Mouse (Mus musculus) hindbrain, embryonic 12.5 days (tissue): ENCODE results near the gene Pikfyve. TPM values are rescaled to one million over a fixed set of nuclear protein-coding genes. Genes with fewer than 3 reads are reported as not detected.

Experiments
- ATAC-seq: fragments of 200-750 bp; cut with Nextera tagmentation; 2 replicates; pipeline ENCODE4 v1.8.0; 2017; ENCODE audit warnings: moderate TSS enrichment; ENCODE audit not compliant: low FRiP score
- H3K27ac ChIP-seq: fragments of 300-500 bp; sonication (generic); 2 replicates; pipeline ENCODE4 v1.5.1; 2016; ENCODE audit warnings: mild to moderate bottlenecking
- H3K27me3 ChIP-seq: fragments of 300-500 bp; sonication (generic); 2 replicates; pipeline ENCODE4 v1.6.1; 2016; ENCODE audit warnings: mild to moderate bottlenecking
- H3K36me3 ChIP-seq: fragments of 300-500 bp; sonication (generic); 2 replicates; pipeline ENCODE4 v1.6.1; 2016; ENCODE audit warnings: mild to moderate bottlenecking
- H3K4me1 ChIP-seq: fragments of 300-500 bp; sonication (generic); 2 replicates; pipeline ENCODE4 v1.6.1; 2016
- H3K4me2 ChIP-seq: fragments of 300-500 bp; sonication (generic); replicated peaks from 2 replicates; pipeline ENCODE4 v1.6.1; 2016; ENCODE audit warnings: mild to moderate bottlenecking
- H3K4me3 ChIP-seq: fragments of 300-500 bp; sonication (generic); 2 replicates; pipeline ENCODE4 v1.5.1; 2016; ENCODE audit warnings: mild to moderate bottlenecking
- H3K9ac ChIP-seq: fragments of 300-500 bp; sonication (generic); 2 replicates; pipeline ENCODE4 v1.6.1; 2016; ENCODE audit warnings: mild to moderate bottlenecking, moderate library complexity
- H3K9me3 ChIP-seq: fragments of 300-500 bp; sonication (generic); replicated peaks from 2 replicates; pipeline ENCODE4 v1.6.1; 2016; ENCODE audit warnings: mild to moderate bottlenecking
- WGBS: fragments of 180-500 bp; shearing (Covaris S2); methylation state at CpG from one replicate; pipeline ENCODE4 v1.1.7; 2016; 5-methylcytosine and 5-hydroxymethylcytosine counted together
- polyA plus RNA-seq: library from polyadenylated mRNA; unstranded; fragments of >200 nt; fragmentation: Nextera tagmentation; extraction: Ambion mirVana; gene quantifications from 2 replicates; pipeline ENCODE4 v1.2.1, GENCODE M21; 2016

Pikfyve gene
- 18.9 and 20.2 TPM in 2 replicates for polyA plus RNA-seq

- Histone ChIP-seq H3K4me1 (peaks cover 17% of the 10 kb centered on the region), H3K4me2 (peak within 1 kb of the TSS; percentile 78), H3K4me3 (peak within 1 kb of the TSS; percentile 90), H3K27ac (peak within 1 kb of the TSS; percentile 90), H3K36me3 (no peaks in the 10 kb centered on the region), H3K9ac (peak within 1 kb of the TSS; percentile 94), H3K9me3 (no peaks in the 10 kb centered on the region), H3K27me3 (no peaks in the 10 kb centered on the region)
- ATAC-seq = peak; percentile 100
- under 1% methylated on average over 63 of the region's 71 CpGs for WGBS
Observed at GRCm38 (mm10) chr1:65186287-65187073, at the start of gene Pikfyve, which contains the start of gene Idh1. TSS of gene Pikfyve (plus strand) at chr1:65186683. TSS of gene Idh1 (minus strand) at chr1:65186500.

- no peak for ATAC-seq
- Histone ChIP-seq H3K4me1 (no peaks in the 10 kb centered on the region), H3K27me3 (no peaks in the 10 kb centered on the region), H3K36me3 (no peaks in the 10 kb centered on the region), H3K9ac (no peak overlapping the region), H3K27ac (no peak overlapping the region), H3K9me3 (no peaks in the 10 kb centered on the region), H3K4me2 (no peak overlapping the region), H3K4me3 (no peak overlapping the region)
- WGBS = 85% methylated on average over 6 of the region's 6 CpGs
Observed at GRCm38 (mm10) chr1:65137560-65137959, 48.9 kb upstream of the Pikfyve start.

DNA sequence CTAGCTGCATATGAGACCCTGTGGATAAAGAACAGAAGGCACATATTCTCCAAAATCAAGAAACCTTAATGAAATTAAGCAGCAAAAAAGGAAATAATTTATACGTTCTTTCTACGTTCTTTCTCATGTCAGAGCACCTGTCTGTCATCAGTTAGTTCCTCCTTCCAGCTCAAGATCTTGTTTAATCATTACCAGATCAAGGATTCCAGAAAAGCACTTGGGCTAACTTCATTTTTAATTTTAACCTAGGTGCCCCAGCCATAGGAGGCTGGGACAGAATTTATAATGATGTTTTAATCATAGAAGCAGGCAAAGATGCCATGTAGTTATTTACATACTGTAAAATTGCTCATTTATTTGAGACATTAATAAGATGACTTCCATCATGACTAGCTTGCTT lies 41.7 kb upstream of the Pikfyve start:
- no peaks in the 10 kb centered on the region for H3K4me1 ChIP-seq
- no peaks in the 10 kb centered on the region for H3K36me3 ChIP-seq
- ATAC-seq = no peak
- H3K9me3 ChIP-seq = no peaks in the 10 kb centered on the region
- 94% methylated on average over 2 of the region's 2 CpGs for WGBS
- H3K4me2 ChIP-seq = no peak overlapping the region
- no peak overlapping the region for H3K9ac ChIP-seq
- H3K27ac ChIP-seq = no peak overlapping the region
- no peak overlapping the region for H3K4me3 ChIP-seq
- H3K27me3 ChIP-seq = no peaks in the 10 kb centered on the region

GRCm38 (mm10) chr1:65146601-65147000 lies 39.9 kb upstream of the Pikfyve start:
- H3K4me3 ChIP-seq = no peak overlapping the region
- H3K9ac ChIP-seq = no peak overlapping the region
- ATAC-seq = no peak
- no peaks in the 10 kb centered on the region for H3K27me3 ChIP-seq
- H3K4me1 ChIP-seq = no peaks in the 10 kb centered on the region
- 63% methylated on average over 2 of the region's 2 CpGs for WGBS
- no peak overlapping the region for H3K4me2 ChIP-seq
- H3K27ac ChIP-seq = no peak overlapping the region
- no peaks in the 10 kb centered on the region for H3K36me3 ChIP-seq
- no peaks in the 10 kb centered on the region for H3K9me3 ChIP-seq

- Histone ChIP-seq H3K27ac (no peak overlapping the region), H3K4me3 (no peak overlapping the region), H3K9ac (no peak overlapping the region), H3K4me2 (no peak overlapping the region), H3K9me3 (no peaks in the 10 kb centered on the region), H3K4me1 (no peaks in the 10 kb centered on the region), H3K27me3 (no peaks in the 10 kb centered on the region), H3K36me3 (no peaks in the 10 kb centered on the region)
- ATAC-seq = no peak
- WGBS = 94% methylated on average over 5 of the region's 5 CpGs
Observed at GRCm38 (mm10) chr1:65147326-65147725, 39.2 kb upstream of the Pikfyve start.

GRCm38 (mm10) chr1:65147971-65148370 lies 38.5 kb upstream of the Pikfyve start:
- no peak for ATAC-seq
- 79% methylated on average over 3 of the region's 3 CpGs for WGBS
- H3K4me1 ChIP-seq = no peaks in the 10 kb centered on the region

GRCm38 (mm10) chr1:65154814-65155213 lies 31.7 kb upstream of the Pikfyve start:
- Histone ChIP-seq H3K4me3 (no peak overlapping the region), H3K9ac (no peak overlapping the region), H3K27me3 (no peaks in the 10 kb centered on the region), H3K4me2 (no peak overlapping the region), H3K27ac (no peak overlapping the region), H3K9me3 (no peaks in the 10 kb centered on the region), H3K4me1 (no peaks in the 10 kb centered on the region), H3K36me3 (peaks cover 26% of the 10 kb centered on the region)
- no peak for ATAC-seq

More at GRCm38 (mm10) chr1:65147971-65148370, 38.5 kb upstream of the Pikfyve start:
- no peak overlapping the region for H3K4me3 ChIP-seq
- H3K9ac ChIP-seq = no peak overlapping the region
- no peaks in the 10 kb centered on the region for H3K9me3 ChIP-seq
- H3K36me3 ChIP-seq = no peaks in the 10 kb centered on the region
- no peak overlapping the region for H3K4me2 ChIP-seq
- H3K27me3 ChIP-seq = no peaks in the 10 kb centered on the region
- H3K27ac ChIP-seq = no peak overlapping the region

GRCm38 (mm10) chr1:65156111-65156510 lies 30.4 kb upstream of the Pikfyve start:
- ATAC-seq = no peak
- no peaks in the 10 kb centered on the region for H3K4me1 ChIP-seq
- no peak overlapping the region for H3K9ac ChIP-seq
- H3K4me2 ChIP-seq = no peak overlapping the region
- no peak overlapping the region for H3K27ac ChIP-seq
- no peaks in the 10 kb centered on the region for H3K27me3 ChIP-seq
- no peaks in the 10 kb centered on the region for H3K9me3 ChIP-seq
- peaks cover 39% of the 10 kb centered on the region for H3K36me3 ChIP-seq
- no peak overlapping the region for H3K4me3 ChIP-seq
- 92% methylated on average over 5 of the region's 5 CpGs for WGBS

- Histone ChIP-seq H3K27ac (no peak overlapping the region), H3K4me3 (no peak overlapping the region), H3K4me1 (no peaks in the 10 kb centered on the region), H3K4me2 (no peak overlapping the region), H3K9me3 (no peaks in the 10 kb centered on the region), H3K36me3 (peaks cover 90% of the 10 kb centered on the region), H3K27me3 (no peaks in the 10 kb centered on the region), H3K9ac (no peak overlapping the region)
- ATAC-seq = no peak
- 96% methylated on average over 1 of the region's 1 CpGs for WGBS
Observed at GRCm38 (mm10) chr1:65162210-65162609, 24.3 kb upstream of the Pikfyve start.

GRCm38 (mm10) chr1:65167496-65167895 lies 19.0 kb upstream of the Pikfyve start:
- Histone ChIP-seq H3K27me3 (no peaks in the 10 kb centered on the region), H3K9ac (no peak overlapping the region), H3K27ac (no peak overlapping the region), H3K36me3 (peaks cover 96% of the 10 kb centered on the region), H3K4me2 (no peak overlapping the region), H3K4me1 (peaks cover 2% of the 10 kb centered on the region; the same call in 1 of the 2 replicates), H3K4me3 (no peak overlapping the region), H3K9me3 (no peaks in the 10 kb centered on the region)
- ATAC-seq = no peak
- WGBS = 96% methylated on average over 1 of the region's 1 CpGs

DNA sequence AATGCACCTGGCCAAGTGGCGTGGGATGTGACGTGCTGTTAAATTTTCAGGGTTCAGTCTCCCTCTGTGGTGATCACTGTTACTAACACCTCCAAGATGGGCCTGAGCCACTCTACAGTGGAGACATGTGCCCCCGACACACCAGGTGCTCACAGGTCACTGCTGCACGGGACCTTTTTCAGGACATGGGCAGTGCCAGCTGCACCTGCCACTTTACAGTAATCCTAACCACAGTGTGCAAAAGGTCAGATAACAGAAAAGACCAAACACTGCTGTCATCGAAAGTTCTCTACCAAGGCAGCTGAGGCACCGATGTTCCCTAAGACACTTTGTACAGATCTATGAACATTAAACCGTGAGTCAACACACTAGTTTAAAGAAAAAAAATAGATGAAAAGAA lies 16.9 kb upstream of the Pikfyve start:
- Histone ChIP-seq H3K27me3 (no peaks in the 10 kb centered on the region), H3K9me3 (no peaks in the 10 kb centered on the region), H3K9ac (no peak overlapping the region), H3K4me1 (peaks cover 5% of the 10 kb centered on the region; the same call in 1 of the 2 replicates), H3K4me3 (no peak overlapping the region), H3K27ac (no peak overlapping the region), H3K36me3 (peaks cover 95% of the 10 kb centered on the region), H3K4me2 (no peak overlapping the region)
- WGBS = 91% methylated on average over 7 of the region's 7 CpGs
- no peak for ATAC-seq

DNA sequence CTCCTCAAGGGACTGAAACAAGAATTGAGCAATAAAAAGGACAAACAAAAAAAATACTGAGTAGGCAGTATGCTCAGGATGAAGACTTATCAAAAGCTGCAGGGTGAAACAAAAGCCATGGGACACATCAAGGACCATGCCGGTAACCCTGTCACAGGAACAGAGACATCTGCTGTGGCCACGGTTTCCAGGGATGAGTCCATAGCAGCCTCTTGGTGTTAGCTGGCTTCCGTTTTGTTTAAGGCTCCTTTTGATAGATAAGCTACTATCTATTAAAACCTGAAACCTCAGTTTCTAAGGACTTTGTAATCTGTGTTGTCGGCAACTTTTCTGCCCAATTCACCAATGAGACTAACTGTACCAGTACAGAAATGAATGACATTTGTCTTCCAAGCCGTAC lies 16.5 kb upstream of the Pikfyve start:
- ATAC-seq = no peak
- no peak overlapping the region for H3K4me3 ChIP-seq
- no peaks in the 10 kb centered on the region for H3K27me3 ChIP-seq
- peaks cover 7% of the 10 kb centered on the region; the same call in 1 of the 2 replicates for H3K4me1 ChIP-seq
- peaks cover 93% of the 10 kb centered on the region for H3K36me3 ChIP-seq
- no peak overlapping the region for H3K27ac ChIP-seq
- no peak overlapping the region for H3K4me2 ChIP-seq
- 94% methylated on average over 5 of the region's 5 CpGs for WGBS
- no peak overlapping the region for H3K9ac ChIP-seq
- no peaks in the 10 kb centered on the region for H3K9me3 ChIP-seq

DNA sequence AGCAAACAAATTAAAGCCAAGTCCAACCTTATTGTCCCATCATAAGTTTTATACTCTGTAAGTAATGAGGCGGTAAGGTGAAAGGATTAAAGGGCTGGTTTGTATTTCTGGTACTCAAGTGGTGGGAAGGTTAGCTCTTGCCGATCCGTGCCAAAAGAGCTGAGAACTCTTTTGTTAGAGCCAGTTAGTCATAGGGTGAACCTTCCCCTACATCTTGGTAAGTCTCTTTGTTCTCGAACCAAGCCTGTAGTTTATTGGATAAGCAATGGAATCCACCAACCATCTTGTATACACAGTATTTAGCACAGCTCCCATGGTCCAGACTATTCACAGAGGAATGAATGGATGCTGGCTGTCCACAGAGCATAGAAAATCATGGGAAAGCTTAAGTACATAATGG lies 14.9 kb upstream of the Pikfyve start:
- H3K36me3 ChIP-seq = peaks cover 77% of the 10 kb centered on the region
- H3K9ac ChIP-seq = no peak overlapping the region
- no peak overlapping the region for H3K4me3 ChIP-seq
- H3K27ac ChIP-seq = no peak overlapping the region
- WGBS = 86% methylated on average over 4 of the region's 4 CpGs
- no peak overlapping the region for H3K4me2 ChIP-seq
- H3K27me3 ChIP-seq = no peaks in the 10 kb centered on the region
- H3K9me3 ChIP-seq = no peaks in the 10 kb centered on the region
- peaks cover 19% of the 10 kb centered on the region for H3K4me1 ChIP-seq
- ATAC-seq = no peak
